Mouse (Mus musculus): ENCODE measurements around the gene Mettl15. TPM values are rescaled to one million over a fixed set of nuclear protein-coding genes. Genes with fewer than 3 reads are reported as not detected.
"Not testable (repeated sequence)": the region's sequence is repeated elsewhere in the genome, so short reads cannot be mapped to it uniquely, and the experiment has no call there.

Mettl15 gene
- polyA plus RNA-seq, 1 experiment = 10.3 TPM

DNA sequence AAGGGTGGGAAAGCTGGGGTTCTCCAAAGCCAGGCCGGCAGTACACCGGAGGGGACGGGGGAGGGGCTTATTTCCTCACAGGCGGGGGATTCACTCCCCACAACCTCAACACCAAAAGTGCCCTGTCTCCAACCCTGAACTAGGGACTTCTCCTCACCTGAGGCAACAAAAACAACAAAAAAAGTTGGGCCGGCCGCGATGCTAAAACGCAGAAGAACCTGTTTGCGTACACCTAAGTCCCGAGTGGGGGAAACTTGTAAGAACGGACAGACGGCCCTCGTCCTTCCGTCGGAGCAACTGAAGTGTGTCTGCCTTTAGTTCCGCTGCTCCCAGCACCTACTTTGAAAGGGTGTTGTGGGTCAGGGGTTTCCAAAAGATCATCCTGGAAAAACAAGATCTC is 2.5 kb downstream of the Mettl15 start:
- no peak overlapping the region for H3K27ac ChIP-seq (ENCODE audit: insufficient read depth, low read length)
- H3K4me3 ChIP-seq (ENCODE audit: insufficient read depth, low read length) = peak overlapping the region; percentile 38
- no peaks in the 10 kb centered on the region for H3K4me1 ChIP-seq (ENCODE audit: control insufficient read depth, insufficient read depth, low read length)
- TF ChIP-seq CTCF (IDR thresholded peaks at IDR 0.05; ENCODE audit: borderline replicate concordance, insufficient read depth, low read length) (no peak), POLR2A (IDR thresholded peaks at IDR 0.05; ENCODE audit: low read depth, low read length) (peak; percentile 61; the same call in 1 of the 2 replicates)

DNA sequence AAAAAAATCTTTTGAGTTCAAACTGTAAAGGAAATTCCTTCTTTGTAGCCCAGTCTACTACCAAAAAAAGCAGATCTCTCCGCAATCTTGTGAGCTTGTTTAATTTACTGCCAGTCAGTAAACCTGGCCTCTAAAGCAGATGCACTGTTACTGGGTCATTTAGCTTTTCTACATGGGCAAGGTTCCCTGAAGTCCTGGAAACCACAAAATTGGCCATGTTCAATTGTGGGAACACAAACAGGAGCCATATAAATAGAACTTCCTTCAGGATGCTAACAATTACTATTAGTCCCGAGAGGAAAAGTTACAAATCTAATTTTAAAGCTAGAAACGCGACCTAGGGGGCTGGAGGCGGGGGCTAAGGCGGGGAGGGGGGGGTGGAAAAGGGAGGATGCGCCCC is 3.0 kb downstream of the Mettl15 start:
- H3K4me1 ChIP-seq (ENCODE audit: control insufficient read depth, insufficient read depth, low read length) = no peaks in the 10 kb centered on the region
- H3K4me3 ChIP-seq (ENCODE audit: insufficient read depth, low read length) = peak overlapping the region; percentile 38
- TF ChIP-seq POLR2A (IDR thresholded peaks at IDR 0.05; ENCODE audit: low read depth, low read length) = no peak
- TF ChIP-seq CTCF (IDR thresholded peaks at IDR 0.05; ENCODE audit: borderline replicate concordance, insufficient read depth, low read length) = no peak
- H3K27ac ChIP-seq (ENCODE audit: insufficient read depth, low read length) = no peak overlapping the region

DNA sequence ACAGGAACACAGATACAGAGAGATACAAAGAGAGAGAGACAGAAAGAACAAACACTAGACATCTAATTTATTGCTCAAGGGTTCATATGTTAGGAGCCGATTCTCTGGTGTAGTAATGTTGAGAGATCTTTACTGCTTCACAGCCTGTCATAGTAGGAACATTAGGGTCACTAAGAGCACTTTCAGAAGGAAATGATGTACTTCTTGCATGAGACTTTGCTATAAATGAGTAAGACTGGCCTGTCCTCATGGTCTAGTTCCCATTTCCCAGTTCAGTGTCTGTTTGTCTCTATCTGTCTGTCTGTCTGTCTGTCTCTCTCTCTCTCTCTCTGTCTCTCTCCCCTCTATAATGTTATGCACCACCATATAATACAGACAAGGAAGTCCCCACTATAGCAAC is 7.5 kb downstream of the Mettl15 start:
- H3K4me3 ChIP-seq (ENCODE audit: insufficient read depth, low read length) = no peak overlapping the region
- no peak for TF ChIP-seq POLR2A (IDR thresholded peaks at IDR 0.05; ENCODE audit: low read depth, low read length)
- TF ChIP-seq CTCF (IDR thresholded peaks at IDR 0.05; ENCODE audit: borderline replicate concordance, insufficient read depth, low read length) = no peak
- H3K4me1 ChIP-seq (ENCODE audit: control insufficient read depth, insufficient read depth, low read length) = no peaks in the 10 kb centered on the region
- no peak overlapping the region for H3K27ac ChIP-seq (ENCODE audit: insufficient read depth, low read length)

DNA sequence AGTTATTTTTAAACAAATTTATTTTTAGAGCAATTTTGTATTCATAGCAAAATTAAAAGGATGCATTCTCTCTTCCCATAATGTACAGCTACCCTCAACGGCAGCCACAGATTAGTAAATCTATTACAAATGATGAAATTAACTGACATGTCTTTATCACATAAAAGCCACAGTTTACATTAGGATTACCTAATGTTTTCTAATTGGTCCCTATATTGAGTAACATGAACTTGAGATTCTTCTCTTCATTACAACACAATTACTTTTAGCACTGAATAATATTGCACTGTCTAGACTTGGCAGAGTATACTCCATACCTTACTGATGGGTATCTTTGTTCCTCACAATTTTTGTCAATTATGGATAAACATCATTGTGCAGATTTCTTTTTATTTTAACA is 17.8 kb downstream of the Mettl15 start:
- TF ChIP-seq CTCF (IDR thresholded peaks at IDR 0.05; ENCODE audit: borderline replicate concordance, insufficient read depth, low read length) (no peak), POLR2A (IDR thresholded peaks at IDR 0.05; ENCODE audit: low read depth, low read length) (no peak)
- Histone ChIP-seq H3K4me1 (ENCODE audit: control insufficient read depth, insufficient read depth, low read length) (no peaks in the 10 kb centered on the region), H3K27ac (ENCODE audit: insufficient read depth, low read length) (no peak overlapping the region), H3K4me3 (ENCODE audit: insufficient read depth, low read length) (no peak overlapping the region)

DNA sequence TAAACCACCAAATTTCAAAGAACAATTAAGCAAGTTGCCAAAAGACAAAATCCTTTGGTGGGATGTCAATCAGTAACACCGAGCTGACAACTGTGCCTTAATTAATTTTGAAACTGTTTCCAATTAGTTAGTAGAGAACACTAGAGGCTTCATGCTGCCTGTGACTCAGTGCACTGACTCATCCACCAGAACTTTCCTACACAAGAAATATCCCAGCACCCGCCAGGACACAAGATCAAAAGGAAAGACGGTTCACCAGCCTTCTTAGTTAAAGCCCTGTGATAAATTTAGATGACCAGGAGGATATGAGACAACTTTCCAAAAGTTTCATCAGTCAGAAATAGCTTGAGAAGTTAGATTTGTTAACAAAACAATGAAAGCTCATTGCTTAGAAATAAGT is 38.6 kb downstream of the Mettl15 start:
- peak overlapping the region; percentile 4; the same call in 1 of the 2 replicates for H3K27ac ChIP-seq (ENCODE audit: insufficient read depth, low read length)
- H3K4me3 ChIP-seq (ENCODE audit: insufficient read depth, low read length) = no peak overlapping the region
- peaks cover 2% of the 10 kb centered on the region for H3K4me1 ChIP-seq (ENCODE audit: control insufficient read depth, insufficient read depth, low read length)
- TF ChIP-seq CTCF (IDR thresholded peaks at IDR 0.05; ENCODE audit: borderline replicate concordance, insufficient read depth, low read length) (no peak), POLR2A (IDR thresholded peaks at IDR 0.05; ENCODE audit: low read depth, low read length) (no peak)

DNA sequence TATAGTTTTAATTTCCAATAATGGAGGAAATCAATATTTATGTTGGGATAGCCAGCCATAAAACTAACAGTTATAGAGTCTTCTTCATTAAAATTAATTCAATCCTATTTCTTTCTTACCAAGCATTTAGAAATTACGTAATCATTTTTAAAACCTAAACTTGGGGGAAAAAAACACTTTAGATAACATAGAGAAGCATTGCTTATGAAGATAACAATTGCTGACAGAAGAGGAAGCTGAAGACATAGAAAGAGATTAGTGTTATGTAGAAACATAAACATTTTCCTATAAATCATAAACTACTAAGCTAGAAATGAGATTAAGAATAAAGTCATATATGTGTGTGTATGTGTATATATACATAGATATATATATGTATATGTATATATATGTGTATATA is 44.8 kb downstream of the Mettl15 start:
- H3K4me3 ChIP-seq (ENCODE audit: insufficient read depth, low read length) = no peak overlapping the region
- H3K4me1 ChIP-seq (ENCODE audit: control insufficient read depth, insufficient read depth, low read length) = no peaks in the 10 kb centered on the region
- H3K27ac ChIP-seq (ENCODE audit: insufficient read depth, low read length) = no peak overlapping the region
- no peak for TF ChIP-seq POLR2A (IDR thresholded peaks at IDR 0.05; ENCODE audit: low read depth, low read length)
- TF ChIP-seq CTCF (IDR thresholded peaks at IDR 0.05; ENCODE audit: borderline replicate concordance, insufficient read depth, low read length) = no peak

DNA sequence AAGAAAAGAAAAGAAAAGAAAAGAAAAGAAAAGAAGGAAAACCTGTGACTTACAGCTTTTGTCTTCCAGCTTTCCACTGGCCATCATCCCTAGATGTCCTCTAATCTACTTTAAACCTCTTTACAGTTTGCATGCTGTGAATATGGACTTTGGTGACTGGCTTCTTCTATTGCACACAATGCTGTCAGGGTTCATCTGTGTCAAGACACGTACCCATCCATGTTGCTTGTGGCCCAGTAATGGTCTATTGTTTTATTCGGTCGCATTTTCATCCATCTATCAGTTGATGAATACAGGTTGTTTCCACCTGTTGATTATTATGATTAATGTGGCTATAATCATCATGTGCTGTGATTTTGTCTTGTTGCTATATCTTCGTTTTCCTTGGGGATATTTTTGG is 46.7 kb downstream of the Mettl15 start:
- TF ChIP-seq POLR2A (IDR thresholded peaks at IDR 0.05; ENCODE audit: low read depth, low read length) (no peak), CTCF (IDR thresholded peaks at IDR 0.05; ENCODE audit: borderline replicate concordance, insufficient read depth, low read length) (no peak)
- no peak overlapping the region for H3K27ac ChIP-seq (ENCODE audit: insufficient read depth, low read length)
- no peaks in the 10 kb centered on the region for H3K4me1 ChIP-seq (ENCODE audit: control insufficient read depth, insufficient read depth, low read length)
- no peak overlapping the region for H3K4me3 ChIP-seq (ENCODE audit: insufficient read depth, low read length)

DNA sequence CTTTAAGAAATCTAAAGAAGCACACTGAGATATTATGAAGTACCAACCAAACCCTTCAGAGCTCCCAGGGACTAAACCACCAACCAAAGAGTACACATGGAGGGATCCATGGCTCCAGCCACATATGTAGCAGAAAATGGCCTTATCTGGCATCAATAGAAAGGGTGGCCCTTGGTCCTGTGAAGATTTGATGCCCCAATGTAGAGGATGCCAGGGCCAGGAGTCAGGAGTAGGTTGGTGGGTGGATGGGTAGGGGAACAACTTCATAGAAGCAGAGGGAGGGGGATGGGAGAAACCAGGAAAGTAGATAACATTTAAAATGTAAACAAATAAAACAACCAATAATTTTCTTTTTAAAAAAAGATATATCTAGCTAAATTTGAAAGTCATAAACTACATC is 50.1 kb downstream of the Mettl15 start:
- no peak for TF ChIP-seq CTCF (IDR thresholded peaks at IDR 0.05; ENCODE audit: borderline replicate concordance, insufficient read depth, low read length)
- no peak for TF ChIP-seq POLR2A (IDR thresholded peaks at IDR 0.05; ENCODE audit: low read depth, low read length)
- Histone ChIP-seq H3K27ac (ENCODE audit: insufficient read depth, low read length) (no peak overlapping the region), H3K4me1 (ENCODE audit: control insufficient read depth, insufficient read depth, low read length) (no peaks in the 10 kb centered on the region), H3K4me3 (ENCODE audit: insufficient read depth, low read length) (no peak overlapping the region)

DNA sequence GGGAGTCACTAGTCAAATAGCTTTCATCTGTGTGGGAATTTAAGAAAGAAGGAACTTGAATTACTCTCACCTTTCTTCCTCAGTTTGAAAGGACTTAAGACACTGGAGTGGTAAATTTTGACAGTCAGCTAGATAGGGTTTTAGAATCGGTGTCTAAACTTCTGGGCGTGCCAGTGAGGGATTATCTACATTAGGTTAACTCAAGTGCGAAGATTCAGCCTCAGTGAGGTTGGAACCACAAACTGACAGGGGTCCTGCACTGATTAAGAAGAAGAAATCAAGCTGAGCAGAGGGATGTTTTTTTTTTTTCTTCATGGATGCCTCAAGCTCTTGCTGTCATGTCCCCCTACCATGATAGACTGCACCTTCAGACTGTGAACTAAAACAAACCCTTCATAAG is 53.4 kb downstream of the Mettl15 start:
- TF ChIP-seq CTCF (IDR thresholded peaks at IDR 0.05; ENCODE audit: borderline replicate concordance, insufficient read depth, low read length) = no peak
- no peak for TF ChIP-seq POLR2A (IDR thresholded peaks at IDR 0.05; ENCODE audit: low read depth, low read length)
- no peaks in the 10 kb centered on the region for H3K4me1 ChIP-seq (ENCODE audit: control insufficient read depth, insufficient read depth, low read length)
- no peak overlapping the region for H3K27ac ChIP-seq (ENCODE audit: insufficient read depth, low read length)
- H3K4me3 ChIP-seq (ENCODE audit: insufficient read depth, low read length) = no peak overlapping the region

DNA sequence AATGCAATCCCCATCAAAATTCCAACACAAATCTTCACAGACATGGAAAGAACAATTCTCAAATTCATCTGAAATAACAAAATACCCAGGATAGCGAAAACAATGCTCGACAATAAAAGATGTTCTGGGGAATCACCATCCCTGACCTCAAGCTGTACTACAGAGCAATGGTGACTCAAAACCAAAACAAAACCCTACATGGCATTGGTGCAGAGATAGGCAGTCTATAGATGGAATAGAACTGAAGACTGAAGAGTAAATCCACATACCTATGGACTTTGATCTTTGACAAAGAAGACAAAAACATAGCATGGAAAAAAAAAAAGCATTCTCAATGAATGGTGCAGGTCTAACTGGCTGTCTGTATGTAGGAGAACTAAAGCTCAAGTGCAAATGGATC is 59.1 kb downstream of the Mettl15 start:
- Histone ChIP-seq H3K4me3 (ENCODE audit: insufficient read depth, low read length) (no peak overlapping the region), H3K27ac (ENCODE audit: insufficient read depth, low read length) (no peak overlapping the region), H3K4me1 (ENCODE audit: control insufficient read depth, insufficient read depth, low read length) (no peaks in the 10 kb centered on the region)
- TF ChIP-seq CTCF (IDR thresholded peaks at IDR 0.05; ENCODE audit: borderline replicate concordance, insufficient read depth, low read length) (no peak), POLR2A (IDR thresholded peaks at IDR 0.05; ENCODE audit: low read depth, low read length) (no peak)

DNA sequence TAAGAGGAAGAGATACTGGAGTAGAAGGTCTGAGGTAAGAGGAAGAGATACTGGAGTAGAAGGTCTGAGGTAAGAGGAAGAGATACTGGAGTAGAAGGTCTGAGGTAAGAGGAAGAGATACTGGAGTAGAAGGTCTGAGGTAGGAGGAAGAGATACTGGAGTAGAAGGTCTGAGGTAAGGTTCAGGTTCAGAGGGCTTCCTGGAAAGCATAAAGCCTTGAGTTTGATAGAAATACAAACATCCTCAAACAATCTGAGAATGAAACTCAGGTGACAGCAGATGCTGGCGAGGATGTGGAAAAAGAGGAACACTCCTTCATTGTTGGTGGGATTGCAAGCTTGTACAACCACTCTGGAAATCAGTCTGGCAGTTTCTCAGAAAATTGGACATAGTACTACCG is 63.9 kb downstream of the Mettl15 start:
- H3K27ac ChIP-seq (ENCODE audit: insufficient read depth, low read length); H3K4me1 ChIP-seq (ENCODE audit: control insufficient read depth, insufficient read depth, low read length); H3K4me3 ChIP-seq (ENCODE audit: insufficient read depth, low read length): not testable (repeated sequence)

DNA sequence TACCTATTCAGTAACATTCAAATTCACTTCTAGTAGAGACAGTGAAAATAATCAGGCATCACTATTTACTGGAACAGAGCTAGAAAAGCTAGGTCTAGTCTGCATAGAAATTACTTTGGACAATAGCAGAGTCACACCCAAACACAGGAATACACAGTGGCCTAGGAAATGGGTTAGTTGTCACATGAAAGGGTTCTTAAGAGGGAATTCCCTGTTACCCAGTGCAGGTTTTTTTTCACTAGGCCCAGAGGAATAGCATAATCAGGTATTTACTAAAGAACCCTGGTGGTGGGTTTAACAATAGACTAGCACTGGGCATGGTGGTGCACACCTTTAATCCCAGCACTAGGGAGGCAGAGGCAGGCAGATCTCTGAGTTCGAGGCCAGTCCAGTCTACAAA is 69.9 kb downstream of the Mettl15 start:
- not testable (repeated sequence) for H3K27ac ChIP-seq (ENCODE audit: insufficient read depth, low read length); H3K4me3 ChIP-seq (ENCODE audit: insufficient read depth, low read length); H3K4me1 ChIP-seq (ENCODE audit: control insufficient read depth, insufficient read depth, low read length)

All from embryonic fibroblast, embryonic 13.5 days (primary cell).